Mouse (Mus musculus) lung, postnatal 25 days (tissue): Measurements from ENCODE around the gene Ddx50.

Source experiments
- DNase-seq: peaks from one replicate; pipeline ENCODE4 v3.0.0; 2022; ENCODE audit warnings: low spot score

The Ddx50 gene

GRCm38 (mm10) chr10:62650881-62651810, at the start of gene Ddx50:
TSS of gene Ddx50 (minus strand) at chr10:62651218.
- peak; percentile 99 for DNase-seq

- DNase-seq: no peak
These were observed 41.8 kb upstream of the Ddx50 start for GRCm38 (mm10) chr10:62692771-62693170.

GRCm38 (mm10) chr10:62692244-62692643, 41.2 kb upstream of the Ddx50 start:
- DNase-seq: no peak

- DNase-seq: no peak
These were observed 36.1 kb upstream of the Ddx50 start for GRCm38 (mm10) chr10:62687032-62687674.

GRCm38 (mm10) chr10:62683043-62683442, 32.0 kb upstream of the Ddx50 start:
- DNase-seq: peak; percentile 21

- DNase-seq: no peak
These were observed 28.8 kb upstream of the Ddx50 start for GRCm38 (mm10) chr10:62679833-62680232.

GRCm38 (mm10) chr10:62677329-62677728, 26.3 kb upstream of the Ddx50 start:
- DNase-seq: no peak

- DNase-seq: no peak
These were observed 25.2 kb upstream of the Ddx50 start for GRCm38 (mm10) chr10:62676196-62676595.

- no peak for DNase-seq
These were observed 21.3 kb upstream of the Ddx50 start for GRCm38 (mm10) chr10:62672359-62672758.

- DNase-seq: no peak
These were observed 18.2 kb upstream of the Ddx50 start for GRCm38 (mm10) chr10:62669245-62669644.

GRCm38 (mm10) chr10:62668463-62668862, 17.4 kb upstream of the Ddx50 start:
- DNase-seq: no peak

GRCm38 (mm10) chr10:62668043-62668442, 17.0 kb upstream of the Ddx50 start:
- no peak for DNase-seq

GRCm38 (mm10) chr10:62664963-62665590, 14.1 kb upstream of the Ddx50 start:
- DNase-seq: peak; percentile 63

- no peak for DNase-seq
These were observed 13.2 kb upstream of the Ddx50 start for GRCm38 (mm10) chr10:62664171-62664570.

- DNase-seq: no peak
These were observed 5.7 kb upstream of the Ddx50 start for GRCm38 (mm10) chr10:62656711-62657110.

GRCm38 (mm10) chr10:62651961-62652360, 943 bp upstream of the Ddx50 start:
- DNase-seq: no peak

- peak; percentile 4 for DNase-seq
These were observed 648 bp downstream of the Ddx50 start for GRCm38 (mm10) chr10:62650358-62650782.

GRCm38 (mm10) chr10:62604161-62604560, 46.9 kb downstream of the Ddx50 start:
- DNase-seq: no peak

GRCm38 (mm10) chr10:62603233-62604030, 47.6 kb downstream of the Ddx50 start:
- no peak for DNase-seq

- peak; percentile 92 for DNase-seq
These were observed 48.6 kb downstream of the Ddx50 start, which contains the start of gene Ddx21 for GRCm38 (mm10) chr10:62602177-62603040. TSS of gene Ddx21 (minus strand) at chr10:62602281.

GRCm38 (mm10) chr10:62601833-62602176, 49.2 kb downstream of the Ddx50 start:
- DNase-seq: no peak
